Mouse (Mus musculus) gastrocnemius, postnatal 25 days (tissue): Measurements from ENCODE around the gene Chmp5. TPM values are rescaled to one million over a fixed set of nuclear protein-coding genes. Genes with fewer than 3 reads are reported as not detected.

Experiments
- DNase-seq: peaks from one replicate; pipeline ENCODE4 v3.0.0; 2022
- total RNA-seq, 2 experiments: library from RNA; stranded (reverse); gene quantifications; 1 replicate in 1 of 2; 2 replicates in 1 of 2; pipeline ENCODE4 v1.2.3; 2021

The Chmp5 gene
- total RNA-seq, 2 experiments from 2014 or later = 20.4 to 24.0 TPM

GRCm38 (mm10) chr4:40946516-40947121 is 1.6 kb upstream of the Chmp5 start:
- no peak for DNase-seq

DNA sequence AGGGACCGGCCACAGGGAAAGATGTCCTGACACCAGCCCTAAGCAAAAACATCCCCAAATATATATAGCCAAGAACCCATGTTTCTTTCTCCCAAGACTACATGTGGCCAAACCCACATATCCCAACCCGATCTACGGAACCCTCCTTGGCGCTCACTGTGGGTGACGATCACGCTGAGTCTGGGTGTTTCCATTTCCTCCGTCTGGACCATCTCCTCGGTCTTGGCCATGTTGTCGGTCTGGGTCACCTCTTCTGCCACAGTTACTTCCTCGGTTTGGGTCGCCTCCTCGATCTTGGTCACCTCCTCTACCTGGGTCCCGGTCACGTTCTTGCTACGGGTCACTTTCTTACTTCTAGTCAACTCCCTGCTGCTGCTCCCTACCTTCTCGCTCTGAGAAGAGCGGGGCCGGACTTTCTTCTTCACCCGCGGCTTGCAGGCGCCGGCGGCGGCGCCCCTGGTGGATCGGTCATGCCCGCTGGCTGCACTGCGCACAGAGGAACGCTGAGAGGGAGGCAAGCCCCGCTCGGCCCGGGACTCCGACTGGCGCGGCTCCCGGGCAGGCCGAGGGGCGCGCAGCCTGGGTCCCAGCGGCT is 545 bp upstream of the Chmp5 start:
- no peak for DNase-seq

DNA sequence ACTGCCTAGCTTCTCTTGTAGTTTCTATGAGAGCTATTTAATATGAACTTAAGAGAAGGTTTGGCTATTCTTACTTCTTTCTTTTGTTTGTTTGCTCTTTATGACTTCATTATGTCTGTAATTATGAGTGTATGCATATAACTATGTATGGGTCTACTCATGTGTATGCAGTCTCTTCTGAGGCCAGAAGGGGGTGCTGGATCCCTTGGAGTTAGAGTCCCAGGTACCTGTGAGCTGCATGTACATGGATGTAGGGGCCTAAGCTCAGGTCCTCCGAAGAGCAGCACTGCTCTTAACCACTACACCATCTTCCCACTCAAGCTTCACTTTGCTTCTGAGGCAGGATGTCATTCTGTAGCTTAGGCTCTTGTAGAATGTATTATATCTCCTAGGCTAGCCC is 5.3 kb downstream of the Chmp5 start:
- DNase-seq = no peak

DNA sequence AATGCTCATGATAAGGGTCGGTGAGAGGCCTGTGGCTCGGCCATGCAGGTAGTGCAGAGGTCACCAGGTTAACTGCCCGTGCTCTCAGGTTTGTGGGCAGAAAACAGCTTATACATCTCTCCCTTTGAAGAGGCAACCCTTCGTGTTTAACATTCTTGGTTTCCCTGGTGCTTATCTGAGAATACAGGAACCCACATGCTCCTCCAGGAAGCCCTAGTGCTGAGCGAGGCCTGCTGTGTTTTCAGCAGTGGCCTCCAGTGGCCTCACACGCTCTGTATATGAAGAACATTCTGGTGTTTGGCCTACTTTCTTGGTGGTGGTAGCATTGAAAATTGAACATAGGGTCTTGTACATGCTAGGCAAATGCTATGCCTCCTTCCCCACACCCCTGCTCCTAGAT is 7.7 kb downstream of the Chmp5 start:
- no peak for DNase-seq

DNA sequence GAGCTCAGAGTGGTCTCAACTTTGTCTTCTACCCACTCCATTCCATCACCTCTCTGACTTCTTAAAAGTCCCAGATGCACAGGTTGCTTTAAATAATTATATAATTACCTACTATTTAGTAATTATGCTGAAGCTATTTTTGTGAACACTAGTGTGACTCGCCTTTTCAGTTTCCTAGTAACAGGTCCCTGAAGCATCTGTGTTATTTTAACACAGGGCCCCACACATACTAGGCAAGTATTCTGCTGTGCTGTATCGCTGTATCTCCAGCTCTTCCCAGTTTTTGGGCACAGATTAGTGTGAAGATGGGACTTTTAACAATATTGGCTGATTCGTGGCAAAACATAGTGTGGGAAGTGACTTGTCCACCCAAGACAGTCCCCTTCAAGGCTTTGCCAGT is 15.3 kb downstream of the Chmp5 start:
- DNase-seq = no peak

GRCm38 (mm10) chr4:40969161-40969560 is 21.0 kb downstream of the Chmp5 start:
- DNase-seq = no peak

DNA sequence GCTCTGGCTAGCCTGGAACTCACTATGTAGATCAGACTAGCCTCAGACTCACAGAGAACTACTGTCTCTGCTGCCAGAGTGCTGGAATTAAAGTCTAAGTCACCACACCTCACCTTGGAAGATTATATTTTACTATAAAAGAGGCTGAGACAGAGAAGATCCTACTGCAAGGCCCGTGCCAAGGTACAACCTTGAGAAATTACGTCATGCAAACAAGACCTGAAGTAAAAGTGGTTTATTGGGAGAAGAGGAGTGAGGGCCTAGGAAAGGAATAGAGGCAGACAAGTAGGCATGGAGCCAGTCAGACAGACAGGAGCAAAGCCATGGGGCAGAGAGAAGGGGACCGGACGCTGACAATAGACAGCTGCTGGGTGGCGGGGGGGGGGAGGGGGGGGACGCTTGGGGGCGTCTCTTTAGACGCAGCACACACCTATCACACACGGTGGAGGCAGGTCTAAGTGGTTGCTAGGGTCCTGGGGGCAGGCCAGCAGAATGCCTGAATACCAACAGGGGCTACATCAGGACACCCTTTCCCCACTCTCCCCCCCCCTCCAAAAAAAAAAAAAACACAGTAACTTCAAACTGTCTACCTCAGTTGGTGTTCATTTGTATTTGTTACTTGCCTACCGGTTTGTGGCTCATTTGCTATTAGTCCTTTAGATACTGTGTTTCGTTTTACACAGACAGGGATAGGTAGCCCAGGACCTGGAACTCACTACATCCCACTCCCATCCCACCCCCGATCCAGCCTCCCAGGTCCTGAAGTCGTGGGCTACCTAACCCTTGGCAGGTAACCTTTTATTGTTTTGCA is 21.8 kb downstream of the Chmp5 start:
- DNase-seq = no peak

DNA sequence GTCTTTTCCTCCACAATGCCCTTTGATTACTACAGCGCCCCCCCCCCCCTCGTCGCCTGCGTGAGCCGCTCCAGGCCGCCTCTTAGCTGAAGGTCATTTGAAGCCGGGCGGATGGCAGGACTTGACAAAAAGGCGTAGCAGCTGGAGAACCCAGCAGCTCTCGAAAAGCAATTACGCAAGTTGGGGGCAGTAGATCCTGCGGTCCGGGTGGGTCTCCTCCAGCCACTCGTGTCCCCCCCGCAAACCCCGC is 22.3 kb downstream of the Chmp5 start:
- DNase-seq = no peak

DNA sequence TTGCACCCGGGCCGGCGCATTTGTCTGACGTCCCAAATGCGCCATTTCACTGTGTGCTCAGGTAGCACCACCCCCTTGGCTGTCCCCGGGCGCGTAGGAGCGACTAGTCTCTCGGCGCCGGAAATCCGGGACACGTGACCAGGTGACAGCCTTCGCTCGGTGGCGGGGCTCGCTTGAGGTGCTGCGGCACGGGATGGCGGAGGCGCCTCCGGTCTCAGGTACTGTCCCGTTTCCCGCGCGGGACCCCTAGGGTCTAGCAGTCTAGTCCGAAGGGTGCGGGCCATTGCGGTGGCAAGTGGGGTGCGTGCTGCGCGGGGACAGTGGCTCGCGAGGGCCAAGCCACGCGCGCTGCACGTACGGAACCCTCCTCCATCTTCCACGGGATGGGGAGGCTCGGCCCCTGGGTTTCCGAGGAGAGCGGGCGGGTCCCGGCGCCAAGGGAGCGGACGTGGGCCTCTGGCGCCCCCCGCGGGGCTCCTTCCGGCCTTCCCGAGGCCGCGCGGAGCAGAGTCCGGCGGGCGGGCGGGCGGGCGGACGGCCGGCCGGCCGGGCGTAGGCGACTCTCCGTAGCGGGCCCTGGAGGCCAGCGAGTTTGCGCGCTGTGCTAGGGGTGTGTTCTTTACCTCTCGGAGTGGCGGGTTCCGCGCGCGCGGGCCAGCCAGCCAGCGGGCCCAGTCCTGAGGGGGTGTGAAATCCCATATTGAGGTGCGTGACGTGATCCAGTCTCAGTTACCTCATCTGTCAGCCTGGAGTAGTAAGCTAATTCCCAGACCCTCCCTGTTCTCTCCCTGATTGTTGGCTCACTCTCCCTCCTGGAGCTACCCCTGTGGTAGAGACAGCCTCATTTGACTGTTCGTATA is 22.9 kb downstream of the Chmp5 start, which contains the start of gene Nfx1:
Gene Nfx1 (plus strand): TSS at position 65 of the 860 bp plus-strand sequence.
- peak; percentile 94 for DNase-seq

GRCm38 (mm10) chr4:40971744-40972143 is 23.5 kb downstream of the Chmp5 start:
- DNase-seq = no peak

GRCm38 (mm10) chr4:40974011-40974410 is 25.8 kb downstream of the Chmp5 start:
- DNase-seq = no peak

GRCm38 (mm10) chr4:40975678-40976077 is 27.5 kb downstream of the Chmp5 start:
- DNase-seq = no peak

GRCm38 (mm10) chr4:40976651-40977050 is 28.4 kb downstream of the Chmp5 start:
- no peak for DNase-seq

- no peak for DNase-seq
Observed at GRCm38 (mm10) chr4:40979430-40979829, 31.2 kb downstream of the Chmp5 start.

DNA sequence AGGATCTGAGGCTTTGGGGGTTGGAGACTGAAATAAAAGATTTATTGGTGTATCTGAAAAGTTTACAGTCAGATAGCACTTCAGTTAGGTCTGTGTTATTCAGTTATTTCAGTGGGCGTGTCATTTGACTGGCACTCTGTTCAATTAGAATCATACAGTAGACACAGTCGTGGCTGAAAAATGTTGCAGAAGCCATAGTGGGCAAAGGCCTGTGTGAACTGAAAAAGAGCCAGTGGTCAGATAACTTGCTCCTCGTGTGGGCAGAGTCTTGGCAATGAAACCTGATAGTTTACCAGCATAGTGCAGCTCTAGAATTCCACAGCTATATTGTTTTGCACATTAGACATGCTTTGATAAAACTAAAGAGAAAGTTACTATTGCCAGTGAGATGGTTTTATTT is 34.3 kb downstream of the Chmp5 start:
- DNase-seq = no peak

- peak; percentile 66 for DNase-seq
Observed at GRCm38 (mm10) chr4:40983686-40984085, 35.5 kb downstream of the Chmp5 start.

- DNase-seq = no peak
Observed at GRCm38 (mm10) chr4:40989633-40990032, 41.4 kb downstream of the Chmp5 start.

DNA sequence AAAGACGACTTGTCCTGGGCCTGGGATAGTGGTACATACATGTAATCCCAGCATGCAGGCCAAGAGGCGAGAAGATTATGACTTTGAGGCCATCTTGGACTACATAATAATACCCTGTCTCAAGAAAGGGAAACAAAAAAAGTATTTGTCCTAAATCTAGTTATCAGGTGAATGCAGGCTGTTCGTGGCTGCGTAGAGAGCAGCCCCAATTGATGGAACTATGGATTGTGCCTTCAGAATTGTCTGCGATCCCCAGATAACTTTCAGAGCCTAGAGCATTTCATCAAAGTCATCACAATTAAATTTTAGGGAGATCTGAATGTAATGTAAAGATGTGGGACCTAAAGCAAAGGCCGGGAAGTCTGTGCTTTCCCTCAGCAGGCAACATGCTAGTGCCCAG is 48.1 kb downstream of the Chmp5 start:
- DNase-seq = no peak

DNA sequence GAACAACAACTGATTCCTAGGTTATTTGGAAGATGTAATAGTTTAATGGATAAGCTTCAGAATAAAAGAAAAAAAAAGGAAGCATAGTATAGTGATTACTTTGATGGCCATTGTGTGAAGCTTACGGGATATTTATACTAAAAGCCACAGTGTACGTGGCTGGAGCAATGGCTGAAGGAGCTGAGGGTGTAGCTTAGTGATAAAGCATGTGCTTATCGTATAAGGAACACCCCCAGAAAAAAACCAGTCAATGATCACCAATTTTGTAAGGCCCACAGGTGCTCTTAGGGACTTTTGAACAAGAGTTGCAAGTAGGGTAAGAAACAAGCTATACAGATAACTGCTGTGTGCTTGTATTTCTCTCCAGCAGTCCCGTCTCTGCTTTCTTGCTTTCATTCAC is 49.7 kb downstream of the Chmp5 start:
- no peak for DNase-seq

DNA sequence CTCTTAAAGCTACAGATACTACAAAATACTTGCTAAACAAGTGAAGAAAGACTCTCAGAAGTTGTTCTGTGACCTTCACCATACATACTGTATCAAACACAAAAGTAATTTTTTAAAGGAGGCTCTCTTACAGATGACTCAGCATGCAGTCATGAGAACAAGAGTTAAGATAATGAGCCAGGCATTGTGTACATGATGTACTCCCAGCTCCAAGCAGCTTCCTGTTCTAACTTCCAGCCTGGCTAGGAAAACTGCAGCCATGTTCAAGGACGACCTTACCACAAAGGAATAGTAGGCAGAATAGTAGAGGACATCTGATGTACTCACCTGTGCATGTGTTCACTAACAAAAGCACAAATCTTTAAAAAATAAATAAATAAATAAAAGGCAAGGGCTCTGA is 52.1 kb downstream of the Chmp5 start:
- DNase-seq = no peak

GRCm38 (mm10) chr4:41000842-41001639 is 52.8 kb downstream of the Chmp5 start:
- no peak for DNase-seq

DNA sequence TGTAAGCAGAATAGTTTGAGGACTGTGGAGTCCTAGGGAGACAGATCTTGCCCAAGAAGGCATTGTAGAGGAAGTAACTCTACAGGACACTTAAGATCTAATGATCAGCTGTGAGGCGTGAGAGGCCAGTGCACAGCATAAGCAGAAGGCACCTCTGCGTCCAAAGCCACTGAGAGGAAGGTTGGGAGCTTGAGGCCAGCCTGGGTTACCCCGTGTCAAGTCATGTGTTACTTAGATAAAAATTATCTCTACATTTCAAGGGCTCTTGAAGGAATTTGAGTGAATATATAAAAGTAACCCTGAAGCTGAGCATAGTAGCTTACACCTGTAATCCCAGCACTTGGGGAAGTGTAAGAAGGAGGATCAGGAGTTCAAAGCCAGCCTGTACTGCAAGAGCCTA is 65.1 kb downstream of the Chmp5 start:
- no peak for DNase-seq
